Mouse (Mus musculus): ENCODE measurements at regions not wholly inside any gene's neighbourhood (a gene's known extent, or its start where the extent isn't known, plus 50 kb on each side); places are given as distances from the start of the nearest gene placed in this dataset.
A peak's percentile ranks its signal among the peaks of the same experiment; 100 is the strongest.

- Histone ChIP-seq H3K4me1 (replicated peaks) (peaks cover 4% of the 10 kb centered on the region; the same call in 1 of the 2 replicates), H3K9me3 (replicated peaks) (no peaks in the 10 kb centered on the region), H3K9ac (no peak overlapping the region), H3K27ac (replicated peaks) (no peak overlapping the region), H3K4me3 (replicated peaks) (no peak overlapping the region), H3K4me2 (no peak overlapping the region), H3K36me3 (replicated peaks) (no peaks in the 10 kb centered on the region), H3K27me3 (peaks cover 18% of the 10 kb centered on the region)
- WGBS (ENCODE audit: insufficient replicate concordance): 26% methylated on average over 3 of the region's 3 CpGs
- ATAC-seq (ENCODE audit: insufficient read depth): no peak
Observed at GRCm38 (mm10) chr5:106789136-106789535, 92.0 kb upstream of the Zfp644 start.

- no peak for ATAC-seq (ENCODE audit: insufficient read depth)
- no peaks in the 10 kb centered on the region; the same call in 1 of the 2 replicates for H3K4me1 ChIP-seq (replicated peaks)
- H3K27me3 ChIP-seq: peaks cover 23% of the 10 kb centered on the region
- H3K4me2 ChIP-seq: no peak overlapping the region
- H3K27ac ChIP-seq (replicated peaks): no peak overlapping the region
- H3K9me3 ChIP-seq (replicated peaks): no peaks in the 10 kb centered on the region
- no peaks in the 10 kb centered on the region for H3K36me3 ChIP-seq (replicated peaks)
- WGBS (ENCODE audit: insufficient replicate concordance): 45% methylated on average over 2 of the region's 2 CpGs
- no peak overlapping the region for H3K9ac ChIP-seq
- no peak overlapping the region for H3K4me3 ChIP-seq (replicated peaks)
Observed at GRCm38 (mm10) chr5:106785065-106785464, 88.0 kb upstream of the Zfp644 start.

- 9% methylated on average over 11 of the region's 11 CpGs for WGBS (ENCODE audit: insufficient replicate concordance)
- Histone ChIP-seq H3K4me1 (replicated peaks) (no peaks in the 10 kb centered on the region; the same call in 1 of the 2 replicates), H3K4me3 (replicated peaks) (no peak overlapping the region), H3K27ac (replicated peaks) (no peak overlapping the region), H3K27me3 (peaks cover 23% of the 10 kb centered on the region), H3K4me2 (peak overlapping the region; percentile 23; the same call in 1 of the 2 replicates), H3K9ac (no peak overlapping the region), H3K36me3 (replicated peaks) (no peaks in the 10 kb centered on the region), H3K9me3 (replicated peaks) (no peaks in the 10 kb centered on the region)
- no peak for ATAC-seq (ENCODE audit: insufficient read depth)
Observed at GRCm38 (mm10) chr5:106783864-106784609, 87.0 kb upstream of the Zfp644 start.

GRCm38 (mm10) chr5:106780749-106781148 lies 83.7 kb upstream of the Zfp644 start:
- WGBS (ENCODE audit: insufficient replicate concordance): 74% methylated on average over 10 of the region's 10 CpGs
- no peak overlapping the region for H3K9ac ChIP-seq

GRCm38 (mm10) chr5:106778176-106778781 lies 81.2 kb upstream of the Zfp644 start:
- Histone ChIP-seq H3K36me3 (replicated peaks) (no peaks in the 10 kb centered on the region), H3K27me3 (0 out of 2 replicates have a peak, but pooled peaks cover 2% of the 10 kb centered on the region), H3K4me1 (replicated peaks) (no peaks in the 10 kb centered on the region), H3K9ac (no peak overlapping the region), H3K4me2 (no peak overlapping the region), H3K27ac (replicated peaks) (no peak overlapping the region), H3K4me3 (replicated peaks) (no peak overlapping the region), H3K9me3 (replicated peaks) (no peaks in the 10 kb centered on the region)
- ATAC-seq (ENCODE audit: insufficient read depth): no peak
- WGBS (ENCODE audit: insufficient replicate concordance): 52% methylated on average over 8 of the region's 8 CpGs

More at GRCm38 (mm10) chr5:106780749-106781148, 83.7 kb upstream of the Zfp644 start:
- Histone ChIP-seq H3K27me3 (peaks cover 12% of the 10 kb centered on the region), H3K36me3 (replicated peaks) (no peaks in the 10 kb centered on the region), H3K4me1 (replicated peaks) (no peaks in the 10 kb centered on the region; the same call in 1 of the 2 replicates), H3K27ac (replicated peaks) (no peak overlapping the region), H3K9me3 (replicated peaks) (no peaks in the 10 kb centered on the region), H3K4me3 (replicated peaks) (no peak overlapping the region), H3K4me2 (no peak overlapping the region)
- no peak for ATAC-seq (ENCODE audit: insufficient read depth)

GRCm38 (mm10) chr5:106775010-106775693 lies 78.1 kb upstream of the Zfp644 start:
- ATAC-seq (ENCODE audit: insufficient read depth): no peak
- Histone ChIP-seq H3K4me2 (no peak overlapping the region), H3K4me3 (replicated peaks) (no peak overlapping the region), H3K9ac (no peak overlapping the region), H3K9me3 (replicated peaks) (no peaks in the 10 kb centered on the region), H3K27me3 (0 out of 2 replicates have a peak, but pooled peaks cover 4% of the 10 kb centered on the region), H3K36me3 (replicated peaks) (no peaks in the 10 kb centered on the region), H3K4me1 (replicated peaks) (no peaks in the 10 kb centered on the region), H3K27ac (replicated peaks) (no peak overlapping the region)
- WGBS (ENCODE audit: insufficient replicate concordance): 56% methylated on average over 5 of the region's 5 CpGs

DNA sequence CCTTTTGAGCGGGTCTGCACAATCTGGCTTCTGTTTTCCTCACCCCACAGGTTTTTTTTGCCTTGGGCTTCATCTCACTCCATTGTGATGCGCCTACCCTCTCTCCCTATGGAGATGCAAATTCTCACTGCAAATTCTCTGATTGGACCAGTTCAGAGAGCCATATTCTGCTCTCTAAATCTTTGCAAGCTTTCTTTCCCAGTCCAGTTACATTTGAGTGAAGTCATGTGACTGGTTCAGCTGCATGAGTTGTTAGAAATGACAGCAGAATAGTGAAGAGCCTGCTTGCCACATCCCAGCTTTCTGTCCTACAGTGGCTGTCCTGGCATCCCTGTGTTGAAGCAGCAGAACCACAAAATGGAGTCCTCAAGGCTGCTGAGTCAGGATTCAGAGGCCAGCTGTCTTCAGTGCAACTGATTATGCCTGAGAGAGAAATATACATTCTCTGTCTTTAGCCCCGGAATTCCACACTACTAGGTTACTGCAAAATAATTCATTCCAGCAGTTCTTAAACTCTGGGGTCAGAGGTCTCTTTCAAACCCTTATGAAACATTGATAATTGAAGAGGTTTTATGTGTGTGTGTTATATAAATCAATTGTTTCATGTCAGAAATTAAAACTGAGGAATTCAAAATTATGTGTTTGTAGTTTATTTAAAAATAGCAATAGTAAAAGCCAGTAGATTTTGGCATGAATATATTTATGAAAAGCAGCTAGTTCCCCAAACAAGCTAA lies 76.3 kb upstream of the Zfp644 start:
- 58% methylated on average over 3 of the region's 3 CpGs for WGBS (ENCODE audit: insufficient replicate concordance)
- 0 out of 2 replicates have a peak, but pooled peaks cover 4% of the 10 kb centered on the region for H3K27me3 ChIP-seq
- H3K4me3 ChIP-seq (replicated peaks): no peak overlapping the region
- no peaks in the 10 kb centered on the region for H3K36me3 ChIP-seq (replicated peaks)
- H3K9me3 ChIP-seq (replicated peaks): no peaks in the 10 kb centered on the region
- no peak overlapping the region for H3K9ac ChIP-seq
- no peak overlapping the region for H3K4me2 ChIP-seq
- H3K27ac ChIP-seq (replicated peaks): no peak overlapping the region
- no peak for ATAC-seq (ENCODE audit: insufficient read depth)
- H3K4me1 ChIP-seq (replicated peaks): no peaks in the 10 kb centered on the region

DNA sequence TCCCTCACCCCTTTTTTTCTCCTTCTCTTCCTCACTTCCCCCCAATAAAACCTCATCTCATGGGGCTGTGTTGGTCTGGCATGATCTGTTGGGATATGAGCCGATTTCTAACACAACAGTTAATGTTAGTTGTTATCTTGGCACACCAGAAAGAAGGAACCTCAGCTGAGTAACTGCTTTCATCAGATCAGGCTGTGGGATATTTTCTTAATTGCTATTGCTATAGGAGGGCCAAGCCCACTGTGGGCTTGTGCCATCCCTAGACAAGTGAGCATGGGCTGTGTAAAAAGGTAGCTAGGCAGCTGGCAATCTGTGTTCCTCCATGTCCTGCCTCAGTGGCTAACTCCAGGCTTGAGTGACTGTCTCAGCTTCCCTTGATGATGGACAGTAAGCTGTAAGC lies 73.9 kb upstream of the Zfp644 start:
- 29% methylated on average over 1 of the region's 1 CpGs for WGBS (ENCODE audit: insufficient replicate concordance)
- Histone ChIP-seq H3K36me3 (replicated peaks) (no peaks in the 10 kb centered on the region), H3K4me2 (no peak overlapping the region), H3K4me1 (replicated peaks) (no peaks in the 10 kb centered on the region), H3K27me3 (0 out of 2 replicates have a peak, but pooled peaks cover 4% of the 10 kb centered on the region), H3K9me3 (replicated peaks) (no peaks in the 10 kb centered on the region), H3K27ac (replicated peaks) (no peak overlapping the region), H3K4me3 (replicated peaks) (no peak overlapping the region), H3K9ac (no peak overlapping the region)
- no peak for ATAC-seq (ENCODE audit: insufficient read depth)

DNA sequence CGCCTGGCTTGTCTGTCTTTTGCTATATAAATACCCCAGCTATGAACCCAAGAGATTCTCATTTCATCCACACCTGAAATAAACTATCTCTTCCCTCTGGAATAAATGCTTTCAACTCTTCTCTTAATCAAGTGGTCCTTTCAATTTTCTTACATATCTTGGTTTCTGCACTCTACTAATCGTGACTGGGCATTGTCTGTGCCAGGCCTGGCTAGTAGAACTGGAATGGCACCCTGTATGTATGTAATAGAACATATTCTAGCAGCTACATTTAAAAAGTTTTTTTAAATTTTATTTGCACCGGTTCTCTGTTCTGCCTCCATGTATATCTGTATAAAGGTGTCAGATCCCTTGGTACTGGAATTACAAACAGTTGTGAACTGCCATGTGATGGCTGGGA lies 68.2 kb upstream of the Zfp644 start:
- ATAC-seq (ENCODE audit: insufficient read depth): no peak

GRCm38 (mm10) chr5:106763283-106763682 lies 66.2 kb upstream of the Zfp644 start:
- H3K4me2 ChIP-seq: no peak overlapping the region
- H3K4me3 ChIP-seq (replicated peaks): no peak overlapping the region
- no peaks in the 10 kb centered on the region for H3K4me1 ChIP-seq (replicated peaks)
- peaks cover 26% of the 10 kb centered on the region for H3K27me3 ChIP-seq
- 44% methylated on average over 3 of the region's 3 CpGs for WGBS (ENCODE audit: insufficient replicate concordance)
- no peaks in the 10 kb centered on the region for H3K36me3 ChIP-seq (replicated peaks)
- no peak for ATAC-seq (ENCODE audit: insufficient read depth)
- H3K9me3 ChIP-seq (replicated peaks): no peaks in the 10 kb centered on the region
- H3K9ac ChIP-seq: no peak overlapping the region
- H3K27ac ChIP-seq (replicated peaks): no peak overlapping the region

More for the DNA sequence above, 68.2 kb upstream of the Zfp644 start:
- WGBS (ENCODE audit: insufficient replicate concordance): 72% methylated on average over 3 of the region's 3 CpGs
- Histone ChIP-seq H3K4me1 (replicated peaks) (no peaks in the 10 kb centered on the region), H3K9me3 (replicated peaks) (no peaks in the 10 kb centered on the region), H3K27ac (replicated peaks) (no peak overlapping the region), H3K36me3 (replicated peaks) (no peaks in the 10 kb centered on the region), H3K27me3 (0 out of 2 replicates have a peak, but pooled peaks cover 12% of the 10 kb centered on the region), H3K4me3 (replicated peaks) (no peak overlapping the region), H3K4me2 (no peak overlapping the region), H3K9ac (no peak overlapping the region)
